Mouse (Mus musculus) cerebellum, adult 2 months (tissue): ENCODE results near the gene A630001G21Rik. TPM values are rescaled to one million over a fixed set of nuclear protein-coding genes. Genes with fewer than 3 reads are reported as not detected.
"Not testable (repeated sequence)": the region's sequence is repeated elsewhere in the genome, so short reads cannot be mapped to it uniquely, and the experiment has no call there.

ENCODE experiments used
- DNase-seq, 2 experiments: peaks; one replicate each; pipeline ENCODE4 v3.0.0; 2021
- H3K27ac ChIP-seq: fragments of 200-500 bp; 2 replicates; pipeline ENCODE4 v1.5.1; 2012; ENCODE audit warnings: low read length, control low read depth, inconsistent platforms; ENCODE audit not compliant: insufficient read depth
- H3K27me3 ChIP-seq: fragments of 200-500 bp; 2 replicates; pipeline ENCODE4 v1.6.1; 2012; ENCODE audit warnings: inconsistent platforms, mild to moderate bottlenecking, low read length, moderate library complexity; ENCODE audit not compliant: control insufficient read depth, insufficient read depth
- H3K4me1 ChIP-seq: fragments of 200-500 bp; 2 replicates; pipeline ENCODE4 v1.6.1; 2011; ENCODE audit warnings: low read length; ENCODE audit not compliant: control insufficient read depth, insufficient read depth
- H3K4me3 ChIP-seq: fragments of 200-500 bp; replicated peaks from 2 replicates; pipeline ENCODE3; 2011; ENCODE audit warnings: mild to moderate bottlenecking, low read depth, low read length, control low read depth; ENCODE audit not compliant: insufficient read depth
- CTCF ChIP-seq: fragments of 200-500 bp; IDR thresholded peaks from 2 replicates; pipeline ENCODE4 v1.5.1; 2011; ENCODE audit warnings: low read depth, mild to moderate bottlenecking, control low read depth, low read length, moderate library complexity, borderline replicate concordance; ENCODE audit not compliant: insufficient read depth
- POLR2A ChIP-seq: fragments of 200-500 bp; IDR thresholded peaks from 2 replicates; pipeline ENCODE4 v1.6.1; 2011; ENCODE audit warnings: low read length, control low read depth, borderline replicate concordance; ENCODE audit not compliant: insufficient read depth
- WGBS: fragments of 180-500 bp; shearing (Covaris S2); methylation state at CpG from one replicate; pipeline ENCODE4 v1.1.7; 2018; 5-methylcytosine and 5-hydroxymethylcytosine counted together
- polyA plus RNA-seq: library from polyadenylated mRNA; depleted of rRNA; stranded (reverse); fragments of >200 nt; gene quantifications from 2 replicates; pipeline ENCODE4 v1.2.3, GENCODE M21; 2012; rRNA removed

Gene A630001G21Rik
- polyA plus RNA-seq = 0.30 and 0.49 TPM in 2 replicates

DNA sequence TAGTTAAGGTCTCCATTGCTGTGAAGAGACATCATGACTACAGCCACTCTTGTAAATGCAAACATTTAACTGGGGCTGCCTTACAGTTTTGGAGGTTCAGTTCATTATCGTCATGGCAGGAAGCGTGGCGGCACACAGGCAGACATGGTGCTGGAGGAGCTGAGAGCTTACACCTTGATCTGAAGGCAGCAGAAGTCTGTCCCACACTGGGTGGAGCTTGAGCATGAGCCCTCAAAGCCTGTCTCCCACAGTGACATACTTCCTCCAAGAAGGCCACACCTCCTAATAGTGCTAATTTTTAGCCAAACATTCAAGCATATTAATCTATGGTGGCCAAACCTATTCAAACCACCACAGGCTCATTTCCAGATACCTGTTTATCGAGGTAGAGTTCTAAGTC lies at the start of gene A630001G21Rik:
TSS of gene A630001G21Rik (minus strand) at position 208 of the 400 bp plus-strand sequence.
- TF ChIP-seq CTCF = no peak
- no peak for TF ChIP-seq POLR2A
- peaks cover 5% of the 10 kb centered on the region; the same call in 1 of the 2 replicates for H3K4me1 ChIP-seq
- no peak for DNase-seq
- H3K27me3 ChIP-seq = no peaks in the 10 kb centered on the region
- no peak within 1 kb of the TSS for H3K27ac ChIP-seq
- H3K4me3 ChIP-seq = no peak within 1 kb of the TSS
- 93% methylated on average over 4 of the region's 4 CpGs for WGBS

DNA sequence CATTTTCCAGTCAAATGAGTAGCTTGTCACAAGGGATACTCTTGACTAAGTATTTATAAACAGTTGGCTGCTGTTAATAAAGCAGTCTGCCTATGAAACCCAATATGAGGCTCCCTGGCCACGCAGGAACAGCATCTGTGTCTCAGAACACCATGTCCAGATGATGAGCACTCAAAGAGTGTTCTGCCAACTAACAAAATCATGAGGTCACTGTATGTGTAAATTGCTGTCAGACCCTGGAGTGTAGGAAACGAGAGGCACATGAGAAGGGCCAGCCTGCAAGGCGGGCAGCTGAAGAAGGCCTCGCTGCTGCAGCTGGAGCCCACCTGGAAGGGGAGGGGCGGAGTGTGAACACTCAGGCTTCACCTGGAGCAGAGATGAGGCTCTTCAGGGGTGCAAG lies 48.7 kb upstream of the A630001G21Rik start:
- H3K4me3 ChIP-seq = no peak overlapping the region
- H3K4me1 ChIP-seq = 0 out of 2 replicates have a peak, but pooled peaks cover 3% of the 10 kb centered on the region
- H3K27ac ChIP-seq = no peak overlapping the region
- TF ChIP-seq POLR2A (no peak), CTCF (no peak)
- WGBS = 71% methylated on average over 5 of the region's 5 CpGs
- no peaks in the 10 kb centered on the region for H3K27me3 ChIP-seq
- no peak for DNase-seq

DNA sequence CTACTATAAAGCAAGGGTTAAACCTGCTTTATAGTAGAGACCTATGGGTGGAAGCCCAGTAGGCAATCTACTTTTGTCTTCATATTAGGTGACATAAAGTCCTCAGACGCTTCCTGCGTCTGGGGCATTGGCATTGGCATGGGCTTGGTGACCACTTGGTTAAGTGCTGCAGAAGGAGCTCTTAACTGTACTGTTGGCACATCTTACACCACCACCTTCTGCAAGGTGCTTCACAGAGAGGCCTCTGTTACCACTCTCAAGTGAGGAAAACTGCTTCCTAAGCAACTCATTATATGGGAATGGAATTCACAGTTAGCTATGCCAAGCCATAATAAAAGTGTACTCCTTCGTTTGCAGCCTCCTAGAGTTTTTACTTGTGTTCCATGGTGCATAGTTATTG lies 46.5 kb upstream of the A630001G21Rik start:
- Histone ChIP-seq H3K4me3 (no peak overlapping the region), H3K27me3 (no peaks in the 10 kb centered on the region), H3K4me1 (peaks cover 6% of the 10 kb centered on the region; the same call in 1 of the 2 replicates), H3K27ac (no peak overlapping the region)
- WGBS = 69% methylated on average over 3 of the region's 3 CpGs
- no peak for TF ChIP-seq POLR2A
- no peak for TF ChIP-seq CTCF
- no peak for DNase-seq

DNA sequence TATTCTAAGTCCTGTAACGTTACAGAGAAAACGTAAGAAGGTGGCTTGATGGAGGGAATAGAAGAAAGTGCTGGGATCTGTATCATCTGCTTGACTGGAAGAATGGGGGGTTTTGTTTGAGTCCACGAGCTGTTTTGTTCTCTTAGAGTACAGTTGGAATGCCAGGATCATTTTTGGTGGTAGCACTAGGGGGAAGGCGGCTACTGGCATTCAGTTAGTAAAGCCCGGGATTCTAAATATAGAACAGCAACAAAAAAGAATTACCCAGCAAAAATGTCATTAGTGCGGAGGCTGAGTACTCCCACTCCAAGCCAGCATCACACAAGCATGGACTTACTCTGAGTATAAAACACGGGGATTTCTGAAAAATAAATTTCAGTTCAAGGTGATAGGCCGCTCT lies 43.8 kb upstream of the A630001G21Rik start:
- Histone ChIP-seq H3K27ac (peak overlapping the region; percentile 43; the same call in 1 of the 2 replicates), H3K4me3 (no peak overlapping the region), H3K27me3 (no peaks in the 10 kb centered on the region), H3K4me1 (peaks cover 6% of the 10 kb centered on the region; the same call in 1 of the 2 replicates)
- WGBS = 39% methylated on average over 8 of the region's 8 CpGs
- peak in 1 of 2 experiments; percentile 12 for DNase-seq
- TF ChIP-seq POLR2A (no peak), CTCF (no peak)

DNA sequence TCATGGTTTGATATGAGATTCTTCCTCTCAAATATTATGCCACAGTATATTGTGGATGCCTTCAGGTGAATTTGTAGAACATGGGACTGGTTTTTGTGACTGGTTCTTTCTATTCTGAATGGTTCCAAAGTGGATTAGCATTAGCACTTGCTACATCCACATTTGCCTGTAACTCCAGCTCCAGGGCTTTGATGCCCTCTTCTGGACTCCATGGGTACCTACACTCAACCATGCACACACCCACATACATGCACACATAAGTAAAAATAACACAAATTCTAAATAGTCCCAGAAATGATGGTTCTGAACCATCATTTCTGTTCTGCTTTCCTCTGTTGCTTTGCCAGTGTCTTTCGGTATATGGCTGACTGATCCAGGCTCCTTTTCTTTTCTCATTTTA lies 41.3 kb upstream of the A630001G21Rik start:
- Histone ChIP-seq H3K27ac (no peak overlapping the region), H3K4me3 (no peak overlapping the region), H3K27me3 (no peaks in the 10 kb centered on the region), H3K4me1 (peaks cover 6% of the 10 kb centered on the region; the same call in 1 of the 2 replicates)
- 100% methylated on average over 1 of the region's 1 CpGs for WGBS
- no peak for DNase-seq
- TF ChIP-seq CTCF (no peak), POLR2A (no peak)

DNA sequence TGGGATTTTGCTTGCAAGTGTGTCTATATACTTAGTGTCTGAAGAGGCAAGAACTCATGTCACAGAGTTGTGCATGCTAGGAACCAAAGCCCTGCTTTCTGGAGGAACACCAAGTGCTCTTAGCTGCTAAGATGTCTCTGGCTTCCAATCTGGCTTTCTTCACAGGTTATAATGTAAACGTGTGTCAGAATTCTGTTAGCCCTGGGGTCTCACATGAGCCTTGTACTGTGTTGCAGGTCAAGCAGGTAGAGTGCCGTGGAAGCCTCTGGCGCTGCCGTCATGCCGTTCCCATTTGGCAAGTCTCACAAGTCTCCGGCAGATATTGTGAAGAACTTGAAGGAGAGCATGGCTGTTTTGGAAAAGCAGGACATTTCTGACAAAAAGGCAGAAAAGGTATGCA lies 39.7 kb upstream of the A630001G21Rik start:
- no peak for TF ChIP-seq POLR2A
- TF ChIP-seq CTCF = no peak
- Histone ChIP-seq H3K27me3 (no peaks in the 10 kb centered on the region), H3K27ac (no peak overlapping the region)

DNA sequence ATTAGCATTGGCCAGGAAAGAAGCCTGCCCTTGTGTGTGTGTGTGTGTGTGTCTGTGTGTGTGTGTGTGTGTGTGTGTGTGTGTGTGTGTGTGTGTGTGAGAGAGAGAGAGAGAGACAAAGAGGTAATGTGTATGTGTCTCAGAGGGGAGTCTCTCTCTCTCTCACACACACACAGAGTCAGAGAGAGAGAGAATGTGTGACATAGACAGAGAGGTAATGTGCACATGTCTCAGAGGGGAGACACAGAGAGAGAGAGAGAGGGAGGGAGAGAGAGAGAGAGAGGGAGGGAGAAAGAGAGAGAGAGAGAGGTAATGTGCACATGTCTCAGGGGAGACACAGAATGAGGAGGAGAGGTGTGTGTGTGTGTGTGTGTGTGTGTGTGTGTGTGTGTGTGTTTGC lies 35.8 kb upstream of the A630001G21Rik start:
- not testable (repeated sequence) for H3K4me1 ChIP-seq, H3K27me3 ChIP-seq, H3K27ac ChIP-seq, H3K4me3 ChIP-seq, DNase-seq

More for the DNA sequence above, 39.7 kb upstream of the A630001G21Rik start:
- peaks cover 10% of the 10 kb centered on the region; the same call in 1 of the 2 replicates for H3K4me1 ChIP-seq
- 89% methylated on average over 6 of the region's 6 CpGs for WGBS
- no peak overlapping the region for H3K4me3 ChIP-seq
- DNase-seq = no peak

DNA sequence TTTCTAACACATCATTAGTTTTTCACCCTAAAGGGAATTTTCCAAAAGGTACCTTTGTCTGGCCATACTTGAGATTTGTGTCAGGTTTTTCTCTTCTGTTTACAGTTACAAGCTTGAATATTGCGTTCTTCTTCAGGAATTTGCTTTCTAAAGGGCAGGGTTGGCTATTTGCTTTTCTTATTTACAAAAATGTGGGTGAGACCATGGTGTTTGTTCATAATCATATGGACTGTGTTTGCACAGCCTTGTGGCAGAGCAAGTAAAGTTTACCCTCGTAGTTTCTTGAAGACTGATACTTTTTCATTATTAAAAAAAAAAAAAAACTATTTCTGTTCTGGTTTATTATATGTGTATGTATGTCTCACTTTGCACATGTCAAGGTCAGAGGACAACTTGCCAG lies 32.3 kb upstream of the A630001G21Rik start:
- WGBS = 76% methylated on average over 2 of the region's 2 CpGs
- TF ChIP-seq POLR2A = no peak
- no peak for TF ChIP-seq CTCF
- no peak overlapping the region for H3K4me3 ChIP-seq
- peaks cover 9% of the 10 kb centered on the region; the same call in 1 of the 2 replicates for H3K4me1 ChIP-seq
- H3K27me3 ChIP-seq = no peaks in the 10 kb centered on the region
- DNase-seq = no peak
- H3K27ac ChIP-seq = no peak overlapping the region

DNA sequence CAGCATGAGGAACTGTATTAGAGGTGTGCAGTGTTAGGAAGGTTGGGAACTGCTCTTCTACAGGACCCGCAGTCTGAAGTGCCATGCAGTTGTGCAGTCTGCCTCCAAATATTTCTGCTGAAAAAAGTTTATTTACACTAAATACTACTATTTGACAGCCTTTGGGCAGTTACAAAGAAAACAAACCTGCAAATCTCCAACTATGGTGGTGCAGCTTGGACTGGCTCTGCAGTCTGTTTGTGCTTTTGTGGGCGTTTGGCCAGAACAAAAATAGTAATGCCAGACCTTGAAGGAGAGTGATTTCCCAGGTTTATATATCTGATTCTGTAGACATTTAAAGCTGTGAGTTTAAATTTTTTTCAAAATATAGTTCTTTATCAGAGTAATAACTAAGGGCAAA lies 31.9 kb upstream of the A630001G21Rik start:
- Histone ChIP-seq H3K4me3 (no peak overlapping the region), H3K27me3 (no peaks in the 10 kb centered on the region), H3K27ac (no peak overlapping the region), H3K4me1 (peaks cover 9% of the 10 kb centered on the region; the same call in 1 of the 2 replicates)
- WGBS = 43% methylated on average over 2 of the region's 2 CpGs
- peak; percentile 37 to 70 for DNase-seq
- no peak for TF ChIP-seq POLR2A
- TF ChIP-seq CTCF = no peak
